Mouse (Mus musculus): ENCODE measurements at regions not wholly inside any gene's neighbourhood (a gene's known extent, or its start where the extent isn't known, plus 50 kb on each side); places are given as distances from the start of the nearest gene placed in this dataset.
A peak's percentile ranks its signal among the peaks of the same experiment; 100 is the strongest.

GRCm38 (mm10) chr5:4486391-4487132 is 271.3 kb downstream of the Fzd1 start:
- H3K9ac ChIP-seq (replicated peaks) = no peak overlapping the region
- 83% methylated on average over 4 of the region's 4 CpGs for WGBS
- no peaks in the 10 kb centered on the region for H3K36me3 ChIP-seq
- no peaks in the 10 kb centered on the region for H3K27me3 ChIP-seq
- peak overlapping the region; percentile 75 for H3K27ac ChIP-seq
- no peak overlapping the region for H3K4me3 ChIP-seq (replicated peaks)
- ATAC-seq = peak; percentile 80
- no peak overlapping the region for H3K4me2 ChIP-seq (replicated peaks)
- H3K9me3 ChIP-seq = no peaks in the 10 kb centered on the region
- peaks cover 26% of the 10 kb centered on the region for H3K4me1 ChIP-seq (replicated peaks)

- WGBS = 38% methylated on average over 10 of the region's 10 CpGs
- Histone ChIP-seq H3K27me3 (no peaks in the 10 kb centered on the region), H3K27ac (peak overlapping the region; percentile 75), H3K4me3 (replicated peaks) (no peak overlapping the region), H3K4me2 (replicated peaks) (no peak overlapping the region), H3K4me1 (replicated peaks) (peaks cover 26% of the 10 kb centered on the region), H3K9ac (replicated peaks) (no peak overlapping the region), H3K36me3 (no peaks in the 10 kb centered on the region), H3K9me3 (no peaks in the 10 kb centered on the region)
- peak; percentile 93 for ATAC-seq
Measured at GRCm38 (mm10) chr5:4485542-4486390, 272.1 kb downstream of the Fzd1 start.

GRCm38 (mm10) chr5:4484780-4485179 is 273.1 kb downstream of the Fzd1 start:
- no peaks in the 10 kb centered on the region for H3K36me3 ChIP-seq
- no peaks in the 10 kb centered on the region for H3K9me3 ChIP-seq
- WGBS = 9% methylated on average over 6 of the region's 6 CpGs
- ATAC-seq = peak; percentile 66
- peak overlapping the region; percentile 22; the same call in 1 of the 2 replicates for H3K4me2 ChIP-seq (replicated peaks)
- H3K4me3 ChIP-seq (replicated peaks) = no peak overlapping the region
- no peak overlapping the region for H3K9ac ChIP-seq (replicated peaks)
- peak overlapping the region; percentile 82 for H3K27ac ChIP-seq
- no peaks in the 10 kb centered on the region for H3K27me3 ChIP-seq
- peaks cover 26% of the 10 kb centered on the region for H3K4me1 ChIP-seq (replicated peaks)

GRCm38 (mm10) chr5:4484151-4484550 is 273.7 kb downstream of the Fzd1 start:
- peak; percentile 29 for ATAC-seq
- 67% methylated on average over 1 of the region's 1 CpGs for WGBS

GRCm38 (mm10) chr5:4474255-4474654 is 282.1 kb downstream of the Mterf1b start:
- ATAC-seq = no peak
- Histone ChIP-seq H3K36me3 (no peaks in the 10 kb centered on the region), H3K9ac (replicated peaks) (no peak overlapping the region), H3K4me1 (replicated peaks) (no peaks in the 10 kb centered on the region), H3K9me3 (no peaks in the 10 kb centered on the region), H3K27me3 (no peaks in the 10 kb centered on the region), H3K27ac (no peak overlapping the region), H3K4me2 (replicated peaks) (no peak overlapping the region), H3K4me3 (replicated peaks) (no peak overlapping the region)
- WGBS = 91% methylated on average over 2 of the region's 2 CpGs

More at GRCm38 (mm10) chr5:4484151-4484550, 273.7 kb downstream of the Fzd1 start:
- Histone ChIP-seq H3K36me3 (no peaks in the 10 kb centered on the region), H3K27ac (peak overlapping the region; percentile 82), H3K27me3 (no peaks in the 10 kb centered on the region), H3K9ac (replicated peaks) (no peak overlapping the region), H3K4me1 (replicated peaks) (peaks cover 26% of the 10 kb centered on the region), H3K4me2 (replicated peaks) (0 out of 2 replicates have a peak overlapping the region, but pooled peaks have one; percentile 22), H3K9me3 (no peaks in the 10 kb centered on the region), H3K4me3 (replicated peaks) (no peak overlapping the region)

All from midbrain, embryonic 13.5 days (tissue).